Mouse (Mus musculus): Measurements from ENCODE around the gene Skp1a.

The Skp1a gene

DNA sequence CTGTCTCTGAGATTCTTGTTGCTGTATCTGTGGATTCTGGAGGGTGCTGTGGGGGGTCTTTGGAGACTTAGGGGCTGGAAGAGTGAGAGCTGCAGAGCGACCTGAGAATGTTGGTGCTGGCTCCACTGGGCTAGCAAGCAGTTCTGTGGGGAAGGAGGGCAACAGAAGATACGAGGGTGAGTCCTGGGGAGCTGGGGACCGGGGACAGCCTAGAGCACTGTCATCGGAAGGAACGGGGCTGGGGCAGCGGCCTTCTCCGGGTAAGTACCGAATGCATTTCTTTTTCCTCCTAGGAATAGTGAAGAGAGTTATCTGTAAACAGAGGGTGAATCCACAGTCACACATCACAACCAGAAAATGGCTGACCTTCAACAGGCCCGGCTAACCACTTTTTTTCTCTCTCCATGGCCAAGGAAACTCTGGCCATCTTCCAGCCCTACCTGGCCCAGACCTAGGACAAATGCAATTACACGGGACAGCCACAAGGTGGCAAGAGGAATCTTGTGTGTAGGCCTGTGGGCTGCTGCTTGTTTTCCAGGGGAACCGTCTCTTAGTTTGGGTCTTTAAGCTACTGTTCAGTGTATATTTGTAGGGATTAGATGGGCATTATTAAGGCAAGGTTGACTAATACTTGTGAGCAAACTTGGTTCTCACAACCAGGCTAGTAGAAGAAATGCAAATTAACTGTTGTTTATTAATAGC is 22.0 kb downstream of the Skp1a start:
- no peak for DNase-seq (ENCODE audit: low read depth, low spot score)

DNA sequence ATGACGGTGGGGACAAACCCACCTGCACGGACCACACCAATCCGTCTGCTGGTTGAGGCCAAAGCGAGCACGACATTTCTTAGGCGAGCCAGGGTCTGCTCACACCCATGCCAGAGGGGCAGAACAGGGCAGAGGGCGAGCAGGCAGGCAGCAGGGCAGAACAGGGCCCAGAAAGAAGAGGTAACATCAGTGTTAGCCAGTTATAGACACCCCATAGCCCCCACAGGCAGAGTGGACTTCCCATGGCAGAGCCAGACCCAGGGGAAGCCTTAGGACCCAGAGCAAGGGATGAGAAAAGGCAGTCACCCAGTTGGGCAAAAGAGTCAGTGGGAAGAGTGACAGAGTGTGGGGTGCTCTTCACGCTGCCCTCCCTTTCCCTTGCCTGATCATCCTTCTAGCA is 23.3 kb downstream of the Skp1a start:
- no peak for DNase-seq (ENCODE audit: low read depth, low spot score)

DNA sequence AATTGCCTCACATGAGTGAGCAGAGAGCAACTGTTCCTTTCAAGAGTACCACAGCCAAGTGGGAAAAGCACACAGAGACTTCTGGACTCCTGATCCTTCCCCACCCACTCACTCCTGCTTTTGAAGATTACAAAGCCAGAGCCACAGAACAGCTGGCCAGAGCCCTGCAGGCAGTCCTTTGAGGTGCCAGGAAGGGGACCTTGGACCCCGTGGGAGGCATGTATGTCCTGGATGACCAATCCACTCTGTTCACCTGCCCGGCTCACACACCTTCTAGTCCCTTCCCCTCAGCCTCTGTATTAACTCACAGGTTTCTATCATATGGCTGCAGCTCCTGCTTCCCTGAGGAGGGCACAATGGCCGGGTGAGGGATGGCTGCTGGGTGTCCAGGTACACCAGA is 25.6 kb downstream of the Skp1a start:
- no peak for DNase-seq (ENCODE audit: low read depth, low spot score)

DNA sequence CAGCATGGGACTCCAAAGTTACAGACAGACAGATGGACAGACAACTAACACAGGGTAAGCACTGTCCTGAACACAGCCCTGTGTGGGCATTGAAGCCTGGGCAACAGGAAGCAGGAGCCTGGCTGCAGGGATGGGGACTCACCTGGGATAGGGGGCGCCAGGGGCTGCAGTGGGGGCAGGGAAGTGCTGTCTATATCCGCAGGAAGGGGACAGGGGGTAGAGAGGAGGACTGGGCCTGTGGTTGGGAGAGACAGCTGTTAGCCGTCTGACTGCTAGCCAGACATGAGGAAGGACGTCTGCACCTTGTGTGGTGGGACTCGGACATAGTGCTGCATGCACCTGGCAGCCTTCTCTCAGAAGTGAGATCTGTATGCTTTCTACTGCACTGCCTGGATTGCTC is 26.9 kb downstream of the Skp1a start:
- no peak for DNase-seq (ENCODE audit: low read depth, low spot score)

DNA sequence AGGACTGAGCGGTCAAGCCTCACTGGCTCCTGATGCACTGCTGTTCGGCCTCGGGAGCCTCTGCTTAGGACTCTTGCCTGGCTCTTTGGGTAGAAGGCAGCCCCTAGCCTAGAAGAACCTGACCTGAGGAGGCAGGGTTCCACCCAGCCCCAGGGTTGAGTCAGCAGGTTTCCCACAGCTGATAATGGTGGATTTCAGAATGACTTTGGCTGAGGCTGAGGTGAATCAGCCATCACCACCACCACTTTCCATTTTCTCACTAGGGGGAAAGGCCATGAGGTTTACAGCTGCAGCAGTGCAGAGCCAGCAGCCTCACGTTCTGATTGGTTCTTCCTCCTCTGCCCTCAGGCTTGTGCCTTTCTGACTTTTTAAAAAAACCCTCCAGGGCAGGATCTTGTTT is 29.1 kb downstream of the Skp1a start:
- DNase-seq (ENCODE audit: low read depth, low spot score) = no peak

DNA sequence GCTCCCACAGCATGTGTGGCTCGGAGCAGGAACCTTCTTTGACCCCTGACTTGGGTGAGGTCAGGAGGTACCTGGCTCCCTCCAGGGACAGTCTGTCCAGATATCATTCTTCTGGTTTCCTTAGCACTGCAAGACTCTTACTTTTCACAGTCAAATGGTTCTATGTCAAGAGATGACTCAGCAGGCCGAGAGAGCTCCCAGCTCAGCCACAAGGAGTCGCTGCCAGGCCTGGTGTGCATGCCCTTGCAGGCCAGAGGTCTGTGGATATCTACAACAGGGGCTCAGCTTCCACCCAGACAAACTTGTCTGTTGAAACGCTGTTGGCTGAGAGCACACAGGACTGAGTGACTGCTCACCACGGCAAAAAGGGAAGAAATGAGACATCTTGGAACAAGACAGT is 30.1 kb downstream of the Skp1a start:
- no peak for DNase-seq (ENCODE audit: low read depth, low spot score)

DNA sequence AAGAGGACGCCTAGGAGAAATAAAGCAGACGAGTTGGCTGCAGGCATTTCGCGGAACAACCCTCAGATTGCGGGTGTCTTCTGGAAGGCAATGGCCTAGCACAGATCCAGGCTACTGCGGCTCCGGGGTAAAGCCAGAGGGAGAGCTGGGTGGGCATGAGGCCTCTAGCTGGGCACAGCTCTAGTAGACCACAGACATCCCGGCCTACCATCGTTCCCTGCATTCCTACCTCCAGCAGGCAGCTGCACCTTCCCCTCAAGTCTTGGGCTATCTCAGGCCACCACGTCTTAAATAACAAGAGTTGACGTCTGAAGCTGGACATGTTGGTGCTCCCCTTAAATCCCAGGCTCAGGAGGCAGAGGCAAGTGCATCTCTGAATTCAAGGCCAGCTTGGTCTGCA is 30.5 kb downstream of the Skp1a start:
- DNase-seq (ENCODE audit: low read depth, low spot score) = no peak

DNA sequence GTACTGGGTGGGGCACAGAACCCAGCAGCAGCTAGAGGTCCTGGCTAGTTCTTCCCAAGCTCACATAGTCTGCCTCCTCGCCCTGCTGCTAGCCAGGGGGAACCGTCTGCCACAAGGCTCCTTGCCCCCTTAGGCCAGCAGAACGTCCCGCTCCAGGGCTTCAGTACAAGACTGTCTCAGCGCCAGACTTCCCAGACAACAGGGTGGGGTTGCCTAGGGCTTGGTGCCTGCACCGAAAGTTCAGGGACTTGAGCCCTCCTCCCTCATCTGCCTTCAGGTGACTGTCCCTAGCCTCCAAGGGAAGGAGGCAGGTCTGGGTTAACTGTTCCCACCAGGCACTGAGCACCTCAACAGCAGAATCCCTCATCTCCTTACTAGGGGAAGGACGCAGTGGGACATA is 33.1 kb downstream of the Skp1a start:
- DNase-seq (ENCODE audit: low read depth, low spot score) = no peak

DNA sequence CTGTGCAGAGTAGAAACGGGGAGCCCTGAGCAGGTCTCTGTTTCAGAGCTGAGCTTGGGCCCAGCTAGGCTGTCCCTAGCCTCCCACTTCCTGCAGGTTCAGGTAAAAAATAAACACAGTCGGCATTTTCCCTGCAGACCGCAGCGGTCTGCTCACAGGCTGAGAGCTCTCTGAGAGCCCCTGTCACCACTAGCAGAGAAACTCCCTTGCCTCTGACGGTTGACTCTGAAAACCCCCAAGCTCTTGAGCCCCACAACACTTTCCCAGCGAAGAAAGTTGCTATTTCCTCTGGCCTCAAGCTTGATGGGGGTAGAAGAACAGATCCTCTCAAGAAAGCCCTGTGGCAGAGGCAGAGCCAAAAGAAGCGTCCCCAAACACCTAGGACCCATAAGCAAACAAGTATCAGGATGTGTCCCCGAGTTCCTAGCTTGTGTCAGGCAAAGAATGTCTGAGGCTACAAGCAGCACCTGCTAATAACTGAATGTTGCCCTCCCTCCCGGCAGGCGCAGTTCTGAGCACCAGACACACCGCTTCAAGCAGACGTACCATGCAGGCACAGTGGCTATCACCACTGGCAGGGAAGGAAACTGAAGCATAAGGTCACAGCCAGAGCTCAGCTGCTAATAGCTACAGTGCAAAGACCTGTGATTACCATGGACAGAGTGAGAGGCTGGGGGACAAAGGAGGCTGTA is 34.0 kb downstream of the Skp1a start:
- no peak for DNase-seq (ENCODE audit: low read depth, low spot score)

DNA sequence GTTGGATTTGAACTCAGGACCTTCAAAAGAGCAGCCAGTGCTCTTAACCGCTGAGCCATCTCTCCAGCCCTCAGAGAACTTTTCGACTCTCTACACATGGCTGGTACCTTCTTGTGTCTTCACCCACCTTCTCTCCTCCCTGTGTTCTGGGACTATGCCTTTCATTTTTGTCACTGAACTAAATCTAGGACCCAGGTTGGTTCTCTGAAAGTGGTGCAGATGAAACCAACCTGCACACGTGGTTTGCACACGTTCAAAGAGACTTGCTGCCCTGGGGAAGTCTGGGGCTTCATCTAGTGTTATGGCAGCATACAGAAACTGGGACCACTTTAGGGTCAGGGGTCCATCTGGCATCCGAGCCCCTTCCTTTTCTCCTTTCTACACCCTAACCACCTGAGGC is 35.5 kb downstream of the Skp1a start:
- DNase-seq (ENCODE audit: low read depth, low spot score) = no peak

DNA sequence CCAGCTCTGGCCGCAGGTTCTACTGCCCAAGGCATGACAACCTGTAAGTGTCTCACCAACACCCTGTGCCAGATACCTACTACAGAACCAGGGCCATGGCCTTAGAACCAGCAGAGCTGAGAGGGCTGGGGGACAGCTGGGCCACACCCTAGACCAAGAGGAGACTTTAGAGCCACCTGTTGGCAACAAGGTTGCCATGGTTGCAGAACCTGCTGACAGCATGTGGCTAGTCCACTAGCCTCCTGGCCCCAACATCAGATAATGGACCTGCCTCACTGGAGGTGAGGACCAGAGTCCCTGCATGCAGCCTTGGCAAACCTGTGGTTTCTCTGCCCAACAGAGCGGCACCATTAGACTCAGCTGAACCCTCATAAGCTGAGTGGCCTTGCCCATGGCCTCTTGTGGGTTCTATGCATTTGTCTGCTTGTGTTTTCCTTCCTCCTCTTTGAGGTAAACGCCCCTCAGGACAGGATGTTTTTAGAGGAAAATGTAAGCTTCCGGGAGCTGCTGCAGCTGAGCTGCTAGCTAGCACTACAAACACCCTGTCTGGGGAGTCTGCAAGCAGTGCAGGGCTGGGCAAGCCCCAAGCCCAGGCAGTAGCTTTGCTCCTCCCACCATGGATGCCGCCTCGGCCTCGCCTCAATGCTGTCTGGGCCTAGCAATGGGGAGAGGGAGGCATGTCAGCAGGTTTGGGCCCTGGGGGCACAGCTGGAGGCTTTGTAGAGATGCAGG is 36.5 kb downstream of the Skp1a start:
- DNase-seq (ENCODE audit: low read depth, low spot score) = no peak

DNA sequence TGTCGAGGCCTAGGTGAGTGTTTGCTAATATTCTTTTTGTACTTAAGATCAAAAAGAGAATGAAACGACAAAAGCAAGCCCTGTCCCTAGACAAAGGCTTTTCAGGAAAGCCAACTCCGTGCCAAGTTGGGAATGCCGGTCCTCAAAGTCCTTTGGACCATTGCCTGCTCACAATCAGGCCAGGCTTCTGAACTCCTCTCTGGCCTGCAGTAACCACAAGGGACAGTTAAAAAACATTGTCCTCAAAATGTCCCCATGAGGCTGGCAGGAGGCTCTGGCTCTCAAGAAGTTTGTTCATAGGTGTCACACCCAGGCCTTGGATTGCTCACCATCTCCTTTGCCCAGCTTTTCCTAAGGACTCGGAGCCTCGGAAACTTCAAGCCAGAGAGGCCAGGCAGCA is 38.0 kb downstream of the Skp1a start:
- DNase-seq (ENCODE audit: low read depth, low spot score) = no peak

DNA sequence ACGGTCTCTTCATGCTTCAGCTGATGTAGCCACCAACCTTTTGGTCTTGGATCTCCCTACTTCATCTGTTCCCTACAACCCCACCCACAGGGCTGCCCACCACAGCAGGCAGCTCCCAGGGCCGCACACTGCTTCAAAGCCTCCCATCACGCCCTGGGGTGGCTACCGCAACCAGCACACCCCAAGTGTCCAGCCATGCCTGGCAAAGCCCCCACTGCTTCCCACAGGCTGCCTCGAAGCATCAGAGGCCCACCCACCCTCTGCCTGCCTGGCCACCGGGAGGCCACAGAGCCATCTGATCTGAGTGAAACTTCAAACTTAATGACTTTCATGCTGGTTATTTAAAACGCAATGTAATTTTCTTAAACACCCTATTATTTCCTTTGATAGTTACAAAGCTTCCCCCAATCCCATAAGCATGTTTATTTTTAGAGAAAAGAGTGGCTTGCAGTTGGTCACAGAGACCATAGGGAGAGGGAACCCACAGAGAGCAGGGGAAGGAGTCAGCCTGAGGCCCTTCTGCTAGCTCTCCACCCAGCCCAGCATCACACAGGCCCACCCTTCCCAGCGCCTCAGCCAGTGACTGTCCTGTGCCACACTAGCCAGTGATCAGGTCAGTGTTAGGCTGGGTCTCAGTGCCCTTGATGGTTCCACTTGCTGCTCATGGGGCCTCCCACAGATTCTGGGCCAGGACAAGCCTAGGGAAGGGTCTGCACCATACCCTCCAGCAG is 40.1 kb downstream of the Skp1a start:
- no peak for DNase-seq (ENCODE audit: low read depth, low spot score)

DNA sequence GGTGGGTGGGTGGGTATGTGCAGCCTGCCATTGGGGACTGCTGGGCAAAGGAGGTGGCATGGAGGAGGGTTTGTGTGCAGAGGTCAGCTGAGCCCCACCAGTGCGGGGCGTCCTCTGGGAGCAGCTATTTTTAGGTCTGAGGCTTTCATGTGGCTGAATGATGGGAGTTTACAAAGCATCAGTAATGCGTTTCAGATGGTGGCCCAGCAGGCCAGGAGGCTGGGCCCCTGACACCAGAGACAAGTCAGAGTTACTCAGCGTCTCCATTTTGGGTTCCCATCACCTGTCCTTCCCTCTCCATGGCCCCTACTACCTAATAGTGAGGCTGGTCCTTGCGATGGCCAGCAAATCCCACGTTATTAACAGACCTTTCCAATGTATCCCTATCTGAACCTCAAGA is 40.8 kb downstream of the Skp1a start:
- DNase-seq (ENCODE audit: low read depth, low spot score) = no peak

DNA sequence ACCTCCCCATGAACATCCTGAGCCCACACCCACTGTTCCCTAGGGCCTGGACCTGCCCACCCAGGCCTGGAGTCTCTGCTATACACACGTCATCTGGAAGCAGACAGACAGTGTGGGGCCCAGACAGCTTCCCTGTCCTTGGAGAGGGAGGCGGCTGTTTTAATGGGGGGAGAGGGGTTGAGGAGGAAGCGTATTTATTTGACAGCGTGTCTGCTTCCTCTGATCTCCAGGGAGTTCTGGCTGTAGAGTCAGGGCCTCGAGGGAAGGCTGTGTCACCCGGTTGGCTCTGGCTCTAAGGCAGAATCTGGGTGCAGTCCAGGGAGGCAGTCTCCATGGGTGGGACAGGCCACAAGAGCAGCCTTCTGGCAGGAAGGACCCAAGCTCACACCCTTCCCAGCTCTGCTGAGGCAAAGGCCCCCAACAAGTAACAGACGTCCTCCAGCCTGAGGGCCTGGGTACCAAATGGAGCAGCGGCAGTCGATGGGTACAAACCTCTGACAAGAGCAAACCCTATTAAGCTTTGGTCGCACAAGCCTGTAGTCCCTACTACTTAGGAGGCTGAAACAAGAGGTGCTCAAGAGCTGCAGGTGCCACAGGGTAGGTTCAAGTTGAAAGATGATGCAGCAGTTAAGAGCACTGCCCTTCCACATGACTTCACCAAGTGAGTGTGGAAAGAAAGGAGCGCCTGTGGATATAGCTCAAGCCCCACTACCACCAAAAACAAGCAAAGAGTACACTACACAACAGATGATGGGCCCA is 41.6 kb downstream of the Skp1a start:
- no peak for DNase-seq (ENCODE audit: low read depth, low spot score)

DNA sequence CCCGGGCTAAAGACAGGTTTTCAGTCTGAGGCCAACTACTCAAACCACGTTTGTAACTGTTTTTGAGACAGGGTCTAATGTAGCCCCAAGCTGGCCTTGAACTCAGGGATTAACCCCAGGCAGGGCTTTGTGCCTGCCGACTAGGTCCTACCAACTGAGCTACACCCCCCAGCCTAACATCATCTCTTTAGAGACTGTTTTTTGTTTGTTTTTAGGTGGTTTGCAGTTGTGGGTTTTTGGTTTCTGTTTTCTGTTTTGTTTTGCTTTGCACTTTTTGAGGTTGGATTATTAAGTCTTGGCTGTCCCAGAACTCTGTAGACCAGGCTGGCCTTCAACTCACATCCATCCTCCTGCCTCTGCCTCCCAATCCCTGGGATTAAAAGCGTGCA is 42.1 kb downstream of the Skp1a start:
- no peak for DNase-seq (ENCODE audit: low read depth, low spot score)

DNA sequence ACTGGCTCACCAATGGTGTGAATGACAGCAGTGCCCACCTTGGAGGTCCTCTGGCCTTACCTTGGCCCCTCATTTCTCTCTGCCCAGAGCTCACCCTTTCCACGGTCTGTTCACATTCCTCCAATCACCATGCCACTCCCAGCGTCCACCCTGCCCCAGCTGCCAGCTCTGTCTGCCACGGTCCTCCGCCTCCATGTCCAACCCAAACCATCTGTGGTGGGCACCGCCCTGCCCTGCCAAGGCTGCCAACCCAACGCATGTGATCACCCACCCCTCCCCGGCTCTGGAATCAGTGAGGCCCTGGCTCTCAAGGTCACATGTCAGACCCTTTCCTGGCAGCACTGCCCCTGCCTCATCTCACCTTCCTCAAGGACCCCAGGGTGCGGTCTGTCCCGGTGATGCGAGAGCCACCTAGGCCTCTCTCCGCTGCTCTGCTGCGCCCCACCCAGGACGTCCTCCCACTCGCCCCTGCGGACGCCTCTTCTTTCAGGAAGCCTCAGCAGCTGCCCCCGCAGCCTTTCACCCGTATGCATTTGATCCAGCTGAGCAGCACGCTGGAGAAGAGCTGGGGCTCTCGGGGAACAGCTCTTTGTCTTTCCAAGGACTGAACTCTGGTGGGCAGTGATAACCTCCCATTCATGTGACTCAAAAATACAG is 42.8 kb downstream of the Skp1a start:
- no peak for DNase-seq (ENCODE audit: low read depth, low spot score)

DNA sequence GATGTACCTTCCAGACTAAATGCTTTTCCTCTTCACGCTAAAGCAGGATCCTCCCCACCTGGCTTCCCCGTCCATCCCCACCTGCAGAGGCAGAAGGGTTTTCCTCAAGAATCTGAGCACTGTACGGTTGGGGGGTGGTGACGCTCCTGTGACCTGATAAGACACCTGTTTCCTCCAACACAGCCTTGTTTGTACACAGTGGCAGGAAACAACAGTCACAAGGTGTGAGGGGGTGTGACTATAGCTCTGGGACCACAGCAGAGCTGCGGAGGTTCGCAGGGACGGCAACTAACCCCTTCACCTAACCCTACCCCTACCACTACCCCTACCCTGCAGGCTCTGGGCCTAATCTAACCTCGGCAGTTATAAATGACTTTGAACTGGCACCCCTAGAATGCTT is 43.6 kb downstream of the Skp1a start:
- no peak for DNase-seq (ENCODE audit: low read depth, low spot score)

DNA sequence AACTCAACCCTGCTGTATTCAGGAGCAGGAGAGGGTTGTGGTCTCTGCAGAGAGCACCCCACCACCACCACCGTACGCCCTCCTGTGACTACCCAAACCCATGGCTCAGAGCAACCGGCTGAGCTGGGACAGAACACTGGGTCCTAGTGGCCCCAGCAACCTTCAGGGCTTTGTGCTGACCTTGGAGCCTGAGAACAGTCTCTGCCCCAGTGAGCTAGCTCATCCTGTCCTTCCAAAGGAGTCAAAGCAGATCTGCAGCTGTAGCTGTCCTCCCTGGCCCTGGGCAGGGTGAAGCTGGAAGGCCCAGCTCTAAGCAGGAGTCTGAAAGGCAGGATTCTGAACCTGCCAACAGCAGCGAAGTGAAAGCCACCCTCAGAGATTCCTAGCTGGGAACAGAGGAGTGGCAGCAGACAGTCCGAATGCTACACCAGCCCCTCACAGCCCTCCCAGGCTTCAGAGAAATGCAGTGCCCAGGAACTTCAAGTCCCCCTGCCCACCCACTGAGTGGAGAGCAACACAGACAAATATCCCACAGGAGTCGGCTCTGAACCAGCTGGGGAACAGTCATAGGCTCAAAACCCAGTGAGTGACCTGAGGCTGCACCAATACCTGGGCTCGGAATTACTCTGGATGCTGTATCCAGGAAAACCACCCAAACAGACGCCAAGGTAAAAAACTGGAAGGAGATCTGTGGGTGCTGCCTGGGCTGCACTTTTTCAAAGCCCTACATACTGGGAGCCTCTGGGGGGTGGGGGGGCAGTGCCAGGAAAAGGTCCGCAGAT is 44.2 kb downstream of the Skp1a start:
- DNase-seq (ENCODE audit: low read depth, low spot score) = no peak

DNA sequence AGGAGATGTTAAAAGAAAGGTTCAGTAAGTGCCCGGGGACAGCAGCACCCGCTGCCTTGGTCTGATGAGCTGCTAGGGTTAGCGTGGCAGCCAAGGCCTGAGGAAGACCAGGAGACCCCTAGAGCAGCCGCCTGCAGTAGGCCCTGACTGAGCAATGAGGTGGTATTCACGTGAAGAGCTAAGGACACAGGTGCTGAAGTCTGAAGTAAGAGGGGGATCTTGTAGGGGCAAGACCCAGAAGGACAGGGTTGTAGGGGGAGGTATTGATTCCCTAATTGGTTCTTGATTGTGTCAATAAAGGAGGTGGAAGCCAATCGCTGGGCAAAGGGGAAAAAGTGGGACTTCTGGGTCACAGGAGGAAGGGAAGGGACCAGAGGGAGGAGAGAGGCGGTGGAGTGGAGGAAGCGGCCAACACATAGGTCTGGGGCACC is 45.2 kb downstream of the Skp1a start:
- DNase-seq (ENCODE audit: low read depth, low spot score) = no peak
